Mouse (Mus musculus) liver, adult 2 months (tissue): Measurements from ENCODE around the gene Pum1. TPM values are rescaled to one million over a fixed set of nuclear protein-coding genes. Genes with fewer than 3 reads are reported as not detected.

Source experiments
- DNase-seq: peaks from one replicate; pipeline ENCODE4 v3.0.0-alpha.2; 2011; ENCODE audit warnings: low read depth, low spot score; ENCODE audit errors: extremely low read depth
- H3K27ac ChIP-seq: fragments of 200-500 bp; replicated peaks from 2 replicates; pipeline ENCODE4 v1.5.1; 2012; ENCODE audit warnings: low read depth, mild to moderate bottlenecking, control low read depth, inconsistent platforms, low read length; ENCODE audit not compliant: insufficient read depth
- H3K27me3 ChIP-seq: fragments of 200-500 bp; 2 replicates; pipeline ENCODE4 v1.6.1; 2012; ENCODE audit warnings: mild to moderate bottlenecking, moderate library complexity, low read length, inconsistent platforms; ENCODE audit not compliant: control insufficient read depth, insufficient read depth
- H3K36me3 ChIP-seq: fragments of 200-500 bp; 2 replicates; pipeline ENCODE4 v1.6.1; 2012; ENCODE audit warnings: low read length, inconsistent platforms; ENCODE audit not compliant: control insufficient read depth, insufficient read depth
- H3K4me1 ChIP-seq: fragments of 200-500 bp; 2 replicates; pipeline ENCODE4 v1.6.1; 2011; ENCODE audit warnings: low read length; ENCODE audit not compliant: control insufficient read depth, insufficient read depth
- H3K4me3 ChIP-seq: fragments of 200-500 bp; 2 replicates; pipeline ENCODE4 v1.5.1; 2011; ENCODE audit warnings: low read depth, mild to moderate bottlenecking, control low read depth, low read length, moderate library complexity; ENCODE audit not compliant: insufficient read depth
- H3K79me2 ChIP-seq: fragments of 200-500 bp; 2 replicates; pipeline ENCODE4 v1.6.1; 2012; ENCODE audit warnings: inconsistent platforms, mild to moderate bottlenecking, low read length, moderate library complexity; ENCODE audit not compliant: control insufficient read depth, insufficient read depth
- H3K9ac ChIP-seq: fragments of 200-500 bp; 2 replicates; pipeline ENCODE4 v1.6.1; 2012; ENCODE audit warnings: low read depth, mild to moderate bottlenecking, control low read depth, inconsistent platforms, low read length
- CTCF ChIP-seq: fragments of 200-500 bp; IDR thresholded peaks from 2 replicates; pipeline ENCODE4 v1.5.1; 2011; ENCODE audit warnings: low read depth, low read length, control low read depth
- POLR2A ChIP-seq: fragments of 200-500 bp; IDR thresholded peaks from 2 replicates; pipeline ENCODE4 v1.6.1; 2011; ENCODE audit warnings: low read length, control low read depth; ENCODE audit not compliant: insufficient read depth; ENCODE audit errors: extremely low read depth
- WGBS: fragments of 180-500 bp; shearing (Covaris S2); methylation state at CpG from one replicate; pipeline ENCODE4 v1.1.7; 2018; 5-methylcytosine and 5-hydroxymethylcytosine counted together
- polyA plus RNA-seq: library from polyadenylated mRNA; depleted of rRNA; stranded (reverse); fragments of >200 nt; gene quantifications from 2 replicates; pipeline ENCODE4 v1.2.3, GENCODE M21; 2012
- total RNA-seq: library from RNA; depleted of rRNA; stranded (reverse); fragments of >200 nt; gene quantifications from 2 replicates; pipeline ENCODE4 v1.2.3, GENCODE M21; 2014

Pum1 gene
- total and polyA plus RNA-seq, 2 experiments, result 25.4 to 30.3 TPM

GRCm38 (mm10) chr4:130804771-130805361 lies 141.7 kb downstream of the Pum1 start:
- TF ChIP-seq CTCF, result no peak
- no peak overlapping the region for H3K4me3 ChIP-seq
- H3K4me1 ChIP-seq, result no peaks in the 10 kb centered on the region; the same call in 1 of the 2 replicates
- no peaks in the 10 kb centered on the region for H3K27me3 ChIP-seq
- no peak overlapping the region for H3K27ac ChIP-seq
- peaks cover 4% of the 10 kb centered on the region; the same call in 1 of the 2 replicates for H3K79me2 ChIP-seq
- H3K9ac ChIP-seq, result no peak overlapping the region
- H3K36me3 ChIP-seq, result no peaks in the 10 kb centered on the region
- 79% methylated on average over 7 of the region's 7 CpGs for WGBS
- DNase-seq, result no peak

- Histone ChIP-seq H3K4me3 (no peak overlapping the region), H3K9ac (no peak overlapping the region), H3K27ac (no peak overlapping the region), H3K27me3 (no peaks in the 10 kb centered on the region), H3K79me2 (peaks cover 4% of the 10 kb centered on the region; the same call in 1 of the 2 replicates), H3K36me3 (no peaks in the 10 kb centered on the region), H3K4me1 (no peaks in the 10 kb centered on the region; the same call in 1 of the 2 replicates)
- WGBS, result 75% methylated on average over 7 of the region's 7 CpGs
- no peak for DNase-seq
- TF ChIP-seq POLR2A, result no peak
- TF ChIP-seq CTCF, result no peak
These were observed 142.6 kb downstream of the Pum1 start for GRCm38 (mm10) chr4:130805746-130806145.

- H3K4me1 ChIP-seq, result no peaks in the 10 kb centered on the region; the same call in 1 of the 2 replicates
These were observed 143.6 kb downstream of the Pum1 start for GRCm38 (mm10) chr4:130806746-130807145.

GRCm38 (mm10) chr4:130809784-130810183 lies 146.7 kb downstream of the Pum1 start:
- no peak for DNase-seq
- H3K9ac ChIP-seq, result no peak overlapping the region
- no peaks in the 10 kb centered on the region; the same call in 1 of the 2 replicates for H3K4me1 ChIP-seq
- H3K36me3 ChIP-seq, result no peaks in the 10 kb centered on the region
- no peak overlapping the region for H3K27ac ChIP-seq
- H3K27me3 ChIP-seq, result no peaks in the 10 kb centered on the region
- H3K79me2 ChIP-seq, result peaks cover 8% of the 10 kb centered on the region; the same call in 1 of the 2 replicates
- WGBS, result 62% methylated on average over 5 of the region's 5 CpGs
- no peak for TF ChIP-seq CTCF
- no peak for TF ChIP-seq POLR2A
- H3K4me3 ChIP-seq, result no peak overlapping the region

More at GRCm38 (mm10) chr4:130806746-130807145, 143.6 kb downstream of the Pum1 start:
- no peak for TF ChIP-seq CTCF
- TF ChIP-seq POLR2A, result no peak
- H3K27me3 ChIP-seq, result no peaks in the 10 kb centered on the region
- 83% methylated on average over 9 of the region's 9 CpGs for WGBS
- H3K79me2 ChIP-seq, result peaks cover 4% of the 10 kb centered on the region; the same call in 1 of the 2 replicates
- no peak for DNase-seq
- no peak overlapping the region for H3K4me3 ChIP-seq
- no peak overlapping the region for H3K9ac ChIP-seq
- no peaks in the 10 kb centered on the region for H3K36me3 ChIP-seq
- no peak overlapping the region for H3K27ac ChIP-seq

GRCm38 (mm10) chr4:130810845-130811244 lies 147.7 kb downstream of the Pum1 start:
- H3K79me2 ChIP-seq, result peaks cover 8% of the 10 kb centered on the region; the same call in 1 of the 2 replicates
- no peaks in the 10 kb centered on the region; the same call in 1 of the 2 replicates for H3K4me1 ChIP-seq
- DNase-seq, result no peak
- H3K4me3 ChIP-seq, result 0 out of 2 replicates have a peak overlapping the region, but pooled peaks have one; percentile 25
- no peaks in the 10 kb centered on the region for H3K27me3 ChIP-seq
- no peaks in the 10 kb centered on the region for H3K36me3 ChIP-seq
- no peak overlapping the region for H3K9ac ChIP-seq
- TF ChIP-seq POLR2A (no peak), CTCF (no peak)
- WGBS, result 63% methylated on average over 3 of the region's 3 CpGs
- H3K27ac ChIP-seq, result no peak overlapping the region

DNA sequence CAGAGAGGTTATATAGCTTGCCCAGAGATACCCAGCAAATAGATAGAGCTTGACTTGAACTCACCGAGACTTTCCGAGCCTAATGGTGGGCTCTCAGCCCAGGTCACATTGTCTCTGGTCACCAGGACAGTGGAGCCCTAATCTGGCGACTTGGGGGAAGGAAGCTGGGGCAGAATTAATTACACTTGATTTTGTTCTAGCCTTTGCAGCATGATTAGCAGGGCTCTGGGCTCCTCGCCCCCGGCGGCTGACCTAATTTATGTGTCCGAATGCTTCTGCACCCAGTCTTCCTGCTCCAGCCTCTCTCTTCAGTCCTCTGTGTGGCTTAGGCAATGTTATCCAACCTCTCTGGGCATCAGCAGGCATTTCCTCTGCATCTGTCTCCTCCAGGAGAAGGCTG lies 148.3 kb downstream of the Pum1 start:
- no peaks in the 10 kb centered on the region for H3K36me3 ChIP-seq
- H3K27me3 ChIP-seq, result no peaks in the 10 kb centered on the region
- H3K27ac ChIP-seq, result no peak overlapping the region
- WGBS, result 56% methylated on average over 7 of the region's 7 CpGs
- H3K9ac ChIP-seq, result no peak overlapping the region
- H3K4me3 ChIP-seq, result peak overlapping the region; percentile 25
- peaks cover 8% of the 10 kb centered on the region; the same call in 1 of the 2 replicates for H3K79me2 ChIP-seq
- TF ChIP-seq CTCF, result no peak
- TF ChIP-seq POLR2A, result no peak
- no peaks in the 10 kb centered on the region for H3K4me1 ChIP-seq
- no peak for DNase-seq
